Mouse (Mus musculus) c-Kit-negative CD71-positive TER-119-positive erythroid progenitor cells, embryonic 14.5 days (primary cell): ENCODE measurements around the gene Phyhipl.

Source experiments
- DNase-seq: peaks from one replicate; pipeline ENCODE4 v3.0.0-alpha.2; 2013; ENCODE audit warnings: low read depth, low spot score

Gene Phyhipl

GRCm38 (mm10) chr10:70655828-70656227 lies at the start of gene Phyhipl:
Phyhipl (minus strand) TSS chr10:70655965.
- DNase-seq = no peak

GRCm38 (mm10) chr10:70703211-70703610 lies 47.4 kb upstream of the Phyhipl start:
- no peak for DNase-seq

DNA sequence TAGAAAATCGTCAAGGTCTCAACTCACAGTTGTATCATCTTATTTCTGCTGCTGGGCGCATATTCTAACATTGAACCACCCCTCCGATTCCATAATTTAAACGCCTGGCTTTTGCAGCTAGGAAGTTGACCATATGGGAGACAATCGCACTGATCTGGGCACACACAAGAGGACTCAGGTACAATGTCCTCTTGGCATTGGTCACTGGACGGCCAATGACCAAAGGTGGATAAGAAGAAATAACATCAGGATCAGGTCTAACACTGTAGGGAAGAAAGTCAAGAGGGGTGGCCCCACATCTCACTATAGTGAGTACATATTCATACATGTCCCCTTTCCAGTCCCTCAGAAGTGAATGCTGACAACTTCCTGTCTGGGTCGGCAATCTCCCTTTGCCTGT lies 43.8 kb upstream of the Phyhipl start:
- DNase-seq = no peak

GRCm38 (mm10) chr10:70698014-70698413 lies 42.2 kb upstream of the Phyhipl start:
- no peak for DNase-seq

DNA sequence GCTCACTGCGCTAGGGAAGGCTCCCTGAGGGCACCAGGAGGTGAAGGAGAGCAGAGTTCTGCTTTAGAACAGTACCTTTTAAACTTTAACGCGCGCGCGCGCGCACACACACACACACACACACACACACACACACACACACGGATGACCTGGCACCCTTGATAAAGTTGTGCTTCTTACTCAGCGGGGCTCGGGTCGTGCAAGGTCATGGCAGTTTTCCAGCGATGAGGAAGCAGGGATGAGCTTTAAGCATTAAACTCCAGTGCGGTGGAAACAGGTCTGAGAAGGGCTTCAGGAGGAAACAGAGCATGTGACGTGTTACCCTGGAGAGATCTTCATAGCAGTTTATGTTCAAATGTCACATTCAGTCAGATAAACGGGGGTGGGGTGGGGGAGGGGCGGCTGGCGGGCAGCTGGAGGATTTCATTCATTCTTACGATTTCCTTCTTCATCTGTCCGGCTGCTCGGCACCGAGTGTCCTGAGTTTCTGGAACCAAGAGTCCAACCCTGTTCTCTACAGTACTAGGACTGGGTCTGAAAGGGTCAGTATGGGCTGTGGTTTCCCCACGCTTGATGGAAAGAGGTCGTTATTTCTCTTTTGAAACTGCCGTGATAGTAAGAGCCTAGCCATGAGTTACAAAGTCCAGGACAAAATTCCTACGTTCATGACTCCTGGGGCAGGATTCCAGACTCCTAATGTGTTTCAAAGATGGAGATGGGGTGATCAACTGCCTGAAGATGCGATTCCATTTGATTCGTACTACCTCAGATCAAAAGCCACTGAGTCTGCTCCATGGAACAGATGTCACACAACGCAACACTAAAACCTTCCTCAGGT lies 41.2 kb upstream of the Phyhipl start:
- no peak for DNase-seq

GRCm38 (mm10) chr10:70689346-70689745 lies 33.6 kb upstream of the Phyhipl start:
- no peak for DNase-seq

DNA sequence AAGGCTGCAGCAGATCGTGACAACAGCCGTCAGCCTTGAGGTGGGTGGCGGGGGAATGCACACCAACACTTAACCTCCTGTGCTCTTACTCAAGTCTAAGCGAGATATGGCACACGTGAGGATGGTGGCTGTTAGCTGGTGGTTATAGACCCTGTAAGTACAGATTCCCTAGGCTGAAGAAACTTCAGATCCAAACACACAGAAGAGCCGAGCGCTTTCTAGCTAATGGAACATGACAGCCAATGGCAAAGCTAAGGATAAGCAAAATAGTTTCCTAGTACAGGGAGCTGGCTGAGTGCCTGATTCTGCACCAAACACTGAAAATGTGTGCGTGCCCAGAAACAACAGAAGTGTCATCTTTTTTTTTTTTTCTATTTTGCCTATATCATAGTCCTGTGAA lies 33.1 kb upstream of the Phyhipl start:
- no peak for DNase-seq

GRCm38 (mm10) chr10:70686941-70687703 lies 31.4 kb upstream of the Phyhipl start:
- DNase-seq = no peak

DNA sequence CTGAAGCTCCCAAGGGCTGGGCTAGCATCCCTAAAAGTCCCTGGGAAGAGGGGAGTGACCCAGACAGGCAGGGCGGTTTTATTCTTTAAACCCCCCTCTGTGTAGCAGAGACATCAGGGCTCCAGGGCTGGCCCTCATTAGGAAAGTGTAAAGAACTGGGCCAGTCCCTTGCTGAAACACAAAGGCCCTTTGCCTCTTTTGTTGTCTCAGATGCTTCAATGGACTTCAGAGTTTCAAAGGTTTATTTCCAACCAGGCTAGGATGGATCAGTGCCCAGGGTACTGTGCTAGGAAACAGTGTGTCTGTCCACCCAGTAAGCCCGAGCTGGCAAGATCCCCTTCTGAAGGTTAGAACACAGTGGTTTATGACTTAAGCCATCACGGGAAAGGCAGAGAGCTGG lies 30.7 kb upstream of the Phyhipl start:
- DNase-seq = no peak

DNA sequence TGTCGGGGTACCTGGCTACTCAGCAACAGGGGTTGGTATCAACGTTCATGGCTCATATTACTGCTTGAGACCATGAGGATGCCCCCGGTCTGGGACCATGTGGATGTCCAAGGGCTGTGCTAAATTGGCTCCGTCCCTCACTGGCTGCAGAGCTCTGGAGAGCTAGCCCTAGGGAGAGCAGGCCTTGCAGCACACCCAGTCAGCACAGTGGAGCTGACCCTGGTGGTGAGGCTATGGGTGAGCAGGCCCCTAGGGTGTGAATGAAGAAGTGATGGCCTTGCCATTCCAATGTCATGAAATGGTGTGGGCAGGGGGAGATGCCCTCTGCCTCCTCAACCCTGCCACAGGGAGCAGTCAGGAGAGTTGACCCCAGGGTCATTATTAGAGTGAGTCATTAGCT lies 27.7 kb upstream of the Phyhipl start:
- DNase-seq = no peak

DNA sequence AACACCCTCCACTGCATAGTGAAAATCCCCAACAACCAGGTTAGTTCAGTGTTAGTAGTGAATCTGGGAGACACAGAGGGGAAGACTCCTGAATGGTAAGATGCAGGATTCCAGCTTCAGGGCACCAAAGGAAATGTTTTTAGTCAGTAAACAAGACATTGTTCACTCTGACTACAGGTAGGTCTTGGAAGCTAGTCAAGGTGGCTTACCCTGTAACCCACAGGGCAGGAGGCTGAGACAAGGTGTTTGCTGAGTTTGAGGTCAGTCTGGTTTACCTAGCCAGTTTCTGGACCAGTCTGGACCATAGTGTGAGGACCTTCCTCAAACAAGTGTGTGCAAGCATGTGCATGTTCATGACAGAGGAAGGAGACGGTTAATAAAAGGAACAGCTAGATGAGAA lies 22.2 kb upstream of the Phyhipl start:
- DNase-seq = no peak

GRCm38 (mm10) chr10:70656272-70656671 lies 507 bp upstream of the Phyhipl start:
- no peak for DNase-seq

GRCm38 (mm10) chr10:70654655-70655054 lies 1.1 kb downstream of the Phyhipl start:
- no peak for DNase-seq

GRCm38 (mm10) chr10:70654139-70654538 lies 1.6 kb downstream of the Phyhipl start:
- DNase-seq = no peak

- DNase-seq = no peak
Observed at GRCm38 (mm10) chr10:70651769-70652648, 3.8 kb downstream of the Phyhipl start.

DNA sequence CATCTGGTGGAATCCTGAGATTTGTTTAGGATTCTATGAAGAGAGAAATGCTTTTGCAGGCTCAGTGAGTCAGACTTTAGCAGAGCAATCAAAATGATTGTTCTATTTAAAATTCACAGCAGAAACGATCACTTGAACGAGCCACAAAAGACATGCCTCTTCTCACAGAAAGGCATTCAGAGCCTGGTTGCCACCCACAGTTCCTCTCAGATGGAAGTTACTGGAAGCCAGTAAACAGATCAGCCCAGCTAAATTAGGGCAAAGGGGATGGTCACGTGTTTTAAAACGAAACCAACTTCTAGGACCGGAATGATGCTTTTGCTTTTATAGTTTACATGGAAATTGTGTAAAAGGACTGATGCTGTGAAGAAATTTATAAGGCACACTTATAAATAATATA lies 6.9 kb downstream of the Phyhipl start:
- DNase-seq = no peak

DNA sequence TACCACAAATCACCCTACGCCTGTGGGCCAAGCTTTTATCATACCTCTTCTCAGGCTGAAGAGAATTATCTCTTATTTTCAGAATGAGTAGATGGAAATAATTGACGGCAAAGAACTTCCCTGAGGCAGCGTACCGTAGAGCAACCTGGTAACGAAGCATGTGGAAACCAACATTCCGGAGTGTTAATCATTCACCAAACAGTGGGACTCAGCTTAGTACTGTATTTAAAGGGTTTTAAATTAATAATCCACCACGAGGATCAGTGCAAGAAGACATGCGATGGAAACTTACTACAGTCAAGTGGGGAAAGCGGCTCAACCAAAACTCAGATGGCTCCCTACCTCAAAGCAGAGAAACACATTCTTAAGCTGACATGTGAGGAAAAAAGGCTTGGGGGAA lies 12.6 kb downstream of the Phyhipl start:
- no peak for DNase-seq

DNA sequence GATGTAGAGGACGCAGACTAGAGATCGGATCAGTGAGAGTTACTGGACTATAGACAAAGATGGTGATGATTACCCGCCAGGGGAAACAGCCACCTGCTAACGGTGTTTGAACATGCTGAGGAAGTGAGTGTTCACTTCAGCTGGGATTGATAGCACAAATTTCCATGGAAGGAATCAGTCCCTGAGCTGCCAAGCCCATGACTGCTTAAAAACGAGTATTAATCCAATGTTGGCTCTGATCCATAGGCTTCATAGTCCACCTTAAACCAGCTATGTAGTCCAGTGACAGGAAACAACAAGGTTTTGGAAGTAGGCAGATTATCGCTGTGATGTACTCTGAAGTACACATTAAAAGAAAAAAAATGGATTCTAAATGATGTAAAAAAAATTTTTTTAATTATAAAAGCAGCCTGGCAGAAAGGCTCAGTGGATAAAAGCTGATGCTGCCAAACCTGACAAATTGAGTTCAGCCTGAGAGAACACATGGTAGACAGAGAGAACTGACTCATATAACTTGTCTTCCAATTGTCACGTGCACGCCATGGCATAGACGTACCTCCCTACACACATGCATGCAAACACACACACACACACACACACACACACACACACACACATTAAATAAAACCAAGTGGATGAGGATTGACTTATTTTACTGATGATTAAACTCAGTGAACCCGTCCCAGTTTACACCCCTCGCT lies 14.7 kb downstream of the Phyhipl start:
- no peak for DNase-seq

- DNase-seq = no peak
Observed at GRCm38 (mm10) chr10:70640075-70640737, 15.6 kb downstream of the Phyhipl start.

DNA sequence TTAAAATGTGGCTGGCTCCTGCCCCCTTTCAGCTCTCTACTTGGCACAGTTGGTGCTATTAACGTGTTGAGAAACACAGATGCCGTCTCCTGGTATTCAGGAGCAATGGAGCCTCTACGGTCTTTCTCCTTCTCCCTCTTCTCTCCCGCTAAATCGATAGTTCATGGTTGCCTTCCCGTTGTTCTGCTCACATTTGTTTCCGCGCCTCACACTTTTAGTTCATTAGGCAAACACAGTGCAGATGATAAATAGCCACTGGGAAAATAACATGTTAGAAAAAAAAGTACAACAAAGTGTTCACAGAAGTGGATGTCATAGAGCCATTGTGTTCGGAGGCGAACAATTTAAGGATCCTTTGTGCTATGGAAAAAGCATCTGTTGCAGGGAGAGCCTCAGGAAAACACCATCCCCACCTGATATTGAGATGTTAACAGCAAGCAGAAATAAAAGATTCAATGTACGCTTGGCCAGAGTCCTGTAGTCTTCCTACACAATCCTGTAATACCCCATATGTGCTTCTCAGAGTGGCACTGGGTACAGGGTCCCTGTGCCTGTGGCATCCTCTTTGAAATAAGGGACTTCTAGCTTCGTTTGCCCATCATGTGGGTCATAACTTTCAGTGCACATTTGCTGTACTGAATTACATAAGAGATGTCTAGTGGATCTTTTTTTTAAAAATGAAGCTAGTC lies 18.0 kb downstream of the Phyhipl start:
- DNase-seq = no peak
